Mouse (Mus musculus): Measurements from ENCODE around the gene Aif1l.

Gene Aif1l

DNA sequence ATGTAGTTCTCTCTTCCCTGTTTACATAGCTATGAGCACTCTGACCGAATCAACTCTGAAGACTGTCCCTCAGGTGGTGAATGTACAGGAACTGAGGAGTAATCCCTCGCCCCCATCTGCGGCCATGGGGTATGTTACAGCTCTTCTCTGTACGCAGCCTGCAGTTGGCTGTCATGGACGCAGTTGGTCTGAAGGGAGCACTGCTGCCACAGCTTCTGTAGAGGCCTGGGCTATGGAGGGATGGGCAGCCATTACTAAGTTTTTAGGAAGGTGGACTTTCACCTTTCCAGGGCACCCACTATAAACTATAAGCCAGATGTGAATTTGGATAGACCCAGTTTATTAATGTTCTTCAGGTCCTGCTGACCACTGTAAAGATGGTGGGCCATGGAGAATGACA lies 70.3 kb downstream of the Aif1l start:
- no peak for DNase-seq

Data from liver (tissue).